Mouse (Mus musculus) cerebral cortex, adult 2 months (tissue): Measurements from ENCODE around the gene Psmd3.

ENCODE experiments used
- WGBS: fragments of 180-500 bp; shearing (Covaris S2); methylation state at CpG from one replicate; pipeline ENCODE4 v1.1.7; 2018; 5-methylcytosine and 5-hydroxymethylcytosine counted together

The Psmd3 gene

DNA sequence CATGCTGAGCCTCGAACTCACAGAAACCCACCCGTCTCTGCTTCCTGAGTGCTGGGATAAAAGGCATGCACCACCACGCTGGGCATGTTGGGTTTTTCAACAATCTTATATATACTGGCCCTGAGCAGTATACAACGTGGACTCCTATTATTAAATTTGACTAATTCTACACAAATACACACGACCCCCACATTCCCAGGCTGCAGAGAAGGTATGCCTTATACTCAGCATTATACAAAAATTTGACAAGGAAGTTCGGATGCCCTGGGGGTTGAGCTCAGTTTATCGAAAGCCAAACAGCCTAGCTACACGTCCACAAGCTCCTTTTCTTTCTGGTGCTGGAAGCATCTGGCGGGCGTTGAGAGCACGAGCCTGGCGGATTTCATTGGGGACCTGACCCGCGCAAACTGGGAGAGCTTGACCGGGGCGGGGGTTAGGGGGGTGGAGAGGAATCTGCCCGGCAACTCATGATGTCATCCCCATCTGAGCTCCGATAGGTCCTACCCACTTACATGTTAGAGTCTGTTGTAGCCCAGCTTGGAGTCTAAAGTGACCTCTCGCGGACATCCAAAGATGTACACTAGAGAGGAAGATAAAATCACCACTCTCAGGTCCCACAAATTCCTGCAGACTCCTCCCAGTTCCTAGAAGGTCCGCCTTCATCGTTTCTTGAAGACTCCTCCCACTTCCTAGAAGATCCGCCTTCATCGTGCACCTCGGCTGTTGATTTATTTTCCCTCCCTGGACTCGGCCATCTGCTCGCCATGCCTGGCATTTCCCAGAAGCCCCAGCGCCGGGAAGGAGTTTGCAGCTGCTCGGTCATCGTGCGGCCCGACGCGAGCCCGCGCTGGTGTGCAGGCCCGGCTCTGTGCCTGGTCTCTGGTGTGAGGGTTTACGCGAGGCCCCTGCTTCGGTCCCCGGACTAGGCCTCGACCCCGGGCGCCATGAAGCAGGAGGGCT is at the start of gene Psmd3:
Gene Psmd3, plus strand, starts transcription at position 769 of the 960 bp plus-strand sequence.
- 3% methylated on average over 45 of the region's 45 CpGs for WGBS

DNA sequence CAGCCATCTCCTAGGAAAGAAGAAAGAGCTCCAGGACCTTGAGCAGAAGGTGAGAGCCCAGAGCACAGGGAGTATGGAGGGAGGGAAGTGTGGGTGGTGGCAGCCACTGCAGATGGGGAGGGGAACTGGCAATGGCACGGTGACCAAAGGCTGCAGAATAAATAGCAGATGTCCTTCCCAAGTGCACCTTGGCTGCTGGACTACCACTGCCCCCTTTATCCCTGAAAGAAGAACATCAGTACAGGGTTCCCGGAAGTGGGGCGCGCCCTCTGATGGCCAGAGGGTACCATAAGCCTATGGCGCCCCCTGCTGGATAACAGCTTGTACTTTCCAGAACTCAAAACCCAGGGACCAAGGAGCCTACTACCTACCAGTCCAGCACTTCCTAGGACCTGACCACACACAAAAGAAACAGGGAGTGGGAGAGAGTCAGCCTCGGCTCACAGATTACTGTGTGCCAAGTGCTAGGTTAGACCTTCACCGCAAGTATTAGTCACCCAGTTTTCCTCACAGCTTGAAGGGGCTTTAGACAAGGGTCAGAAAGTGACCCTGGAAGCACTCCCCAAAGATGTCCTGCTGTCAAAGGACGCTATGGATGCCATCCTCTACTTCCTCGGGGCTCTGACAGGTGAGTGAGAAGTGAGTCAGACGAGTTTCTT is 46.9 kb upstream of the Psmd3 start:
- 34% methylated on average over 10 of the region's 10 CpGs for WGBS

DNA sequence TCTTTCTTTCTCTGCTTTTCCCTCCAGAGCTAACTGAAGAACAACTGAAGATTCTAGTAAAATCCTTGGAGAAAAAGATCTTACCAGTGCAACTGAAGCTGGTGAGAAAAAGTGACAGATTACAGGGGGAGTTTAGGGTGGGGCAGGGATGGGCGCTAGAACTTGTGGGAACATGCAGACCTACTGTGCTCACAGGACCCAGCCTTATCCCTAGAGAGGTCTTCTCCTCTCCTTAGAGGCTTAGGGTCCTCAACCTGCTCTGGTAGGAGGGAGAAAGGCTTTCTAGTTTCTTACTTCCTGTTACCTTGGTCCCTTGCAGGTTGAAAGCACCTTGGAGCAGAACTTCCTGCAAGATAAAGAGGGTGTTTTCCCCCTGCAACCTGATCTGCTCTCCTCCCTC is 44.9 kb upstream of the Psmd3 start:
- 81% methylated on average over 1 of the region's 1 CpGs for WGBS

DNA sequence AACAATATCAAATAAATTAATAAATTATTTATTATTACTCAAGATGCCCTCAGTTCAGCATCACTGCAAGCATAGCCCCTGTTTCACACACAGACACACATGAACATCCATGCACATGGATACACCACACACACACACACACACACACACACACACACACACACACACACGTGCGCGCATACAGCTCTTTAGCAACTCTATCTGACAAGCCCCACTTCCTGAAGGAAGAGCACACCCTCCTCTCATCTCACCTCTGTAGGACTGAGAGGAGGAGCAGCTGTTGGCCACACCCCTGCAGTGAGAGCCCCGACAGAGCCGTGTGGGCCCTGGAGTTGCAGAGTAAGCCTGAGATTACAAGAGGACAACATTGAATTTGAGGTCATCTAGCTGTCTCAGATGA is 42.3 kb upstream of the Psmd3 start:
- 71% methylated on average over 5 of the region's 5 CpGs for WGBS

DNA sequence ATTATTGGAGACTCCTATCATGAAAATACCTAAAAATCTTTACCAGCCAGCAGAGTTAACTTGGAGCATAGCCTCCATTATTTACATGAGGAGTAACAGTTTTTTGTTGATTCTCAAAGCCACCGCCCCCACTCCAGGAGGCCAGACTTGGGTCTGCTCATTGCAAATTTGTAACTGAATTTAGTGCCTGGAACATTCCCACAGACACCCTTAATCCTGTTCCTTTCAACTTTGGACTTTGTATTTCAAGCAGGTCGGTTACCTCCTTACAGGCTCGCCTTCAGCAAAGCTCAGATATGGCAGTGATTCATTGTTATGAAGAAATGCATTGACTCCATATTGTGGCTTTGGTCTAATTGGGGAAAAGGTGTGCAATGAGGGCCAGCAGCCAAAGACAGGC is 37.6 kb upstream of the Psmd3 start:
- WGBS: 91% methylated on average over 3 of the region's 3 CpGs

DNA sequence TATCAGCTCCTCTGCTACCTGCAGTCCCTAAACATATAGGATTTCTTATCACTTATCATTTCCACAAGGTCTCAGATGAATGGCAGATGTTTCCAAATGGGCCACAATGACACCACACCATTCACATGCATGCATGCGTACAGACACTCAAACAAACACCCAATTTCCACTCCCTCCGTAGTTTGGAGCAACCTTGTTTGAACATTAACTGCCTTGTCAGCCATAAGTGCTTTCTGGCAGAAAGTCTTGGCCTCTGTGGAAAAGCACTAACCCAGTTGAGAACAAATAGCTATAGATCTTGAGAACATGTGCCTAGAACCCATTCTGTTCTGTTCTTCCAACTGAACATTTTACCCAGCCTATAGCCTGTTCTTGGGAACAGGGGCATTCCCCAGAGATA is 36.4 kb upstream of the Psmd3 start:
- 86% methylated on average over 2 of the region's 2 CpGs for WGBS

DNA sequence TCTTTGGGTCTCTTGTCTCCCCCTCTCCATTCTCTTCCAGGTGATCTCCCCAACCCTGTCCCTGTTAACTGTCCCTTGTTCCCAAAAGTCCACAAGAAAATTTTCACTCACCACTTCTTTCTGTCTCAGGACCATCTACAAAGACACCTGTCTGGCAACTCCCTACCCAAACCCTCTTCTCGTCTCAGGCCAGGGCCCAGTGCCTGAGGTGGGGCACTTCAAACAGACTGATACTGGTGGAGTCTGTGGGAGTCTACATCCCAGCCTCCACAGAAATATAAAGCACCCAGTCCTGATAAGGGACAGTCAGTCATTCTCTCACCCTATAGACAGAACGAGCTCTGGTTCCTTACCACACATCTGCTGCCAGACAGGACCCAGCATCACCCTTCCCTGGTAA is 35.9 kb upstream of the Psmd3 start, which contains the start of gene Gsdma2:
Gene Gsdma2, plus strand, starts transcription at position 301 of the 400 bp plus-strand sequence.
- WGBS: 72% methylated on average over 2 of the region's 2 CpGs

DNA sequence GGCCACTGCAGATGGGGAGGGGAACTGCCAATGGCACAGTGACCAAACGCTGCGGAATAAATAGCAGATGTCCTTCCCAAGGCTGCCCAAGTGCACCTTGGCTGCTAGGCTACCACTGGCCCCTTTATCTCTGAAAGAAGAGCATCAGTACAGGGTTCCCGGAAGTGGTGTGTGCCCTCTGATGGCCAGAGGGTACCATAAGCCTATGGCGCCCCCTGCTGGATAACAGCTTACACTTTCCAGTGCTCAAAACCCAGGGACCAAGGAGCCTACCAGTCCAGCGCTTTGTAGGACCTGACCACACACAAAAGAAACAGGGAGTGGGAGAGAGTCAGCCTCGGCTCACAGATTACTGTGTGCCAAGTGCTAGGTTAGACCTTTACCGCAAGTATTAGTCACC is 27.3 kb upstream of the Psmd3 start:
- WGBS: 21% methylated on average over 7 of the region's 7 CpGs

DNA sequence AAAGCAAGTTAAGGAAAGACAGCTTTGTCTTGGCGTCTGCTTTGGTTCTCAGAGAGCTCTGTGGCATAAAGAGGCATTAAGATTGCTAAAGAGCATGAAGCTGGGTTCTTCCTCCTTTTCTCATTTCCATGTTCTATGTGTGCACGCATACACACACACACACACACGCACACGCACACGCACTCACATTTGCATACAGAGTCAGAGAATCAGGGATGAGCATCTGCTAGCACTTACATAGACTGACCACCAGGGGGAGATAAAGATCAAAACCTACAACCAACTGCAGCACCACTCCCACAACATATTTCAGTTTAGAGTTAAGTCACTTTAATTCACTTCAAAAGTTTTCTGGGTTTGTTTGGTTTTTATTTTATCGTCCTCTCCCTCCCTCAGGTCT is 21.8 kb upstream of the Psmd3 start:
- 4% methylated on average over 6 of the region's 6 CpGs for WGBS

DNA sequence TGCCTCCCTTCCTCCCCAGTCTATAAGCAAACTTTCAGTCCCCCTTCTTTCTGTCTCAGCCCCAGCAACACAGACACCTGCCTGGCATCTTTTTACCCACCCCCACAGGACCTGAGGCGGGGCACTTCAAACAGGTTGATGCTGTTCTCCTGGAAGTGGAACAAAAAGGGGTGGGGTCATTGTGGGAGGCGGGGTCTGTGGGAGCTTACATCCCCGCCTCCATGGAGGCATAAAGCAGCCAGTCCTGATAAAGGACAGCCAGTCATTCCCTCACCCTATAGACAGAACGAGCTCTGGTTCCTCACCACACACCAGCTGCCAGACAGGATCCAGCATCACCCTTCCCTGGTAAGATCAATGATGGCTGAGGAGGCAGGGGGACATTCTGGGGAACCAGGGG is 18.3 kb upstream of the Psmd3 start, which contains the start of gene Gsdma:
Gene Gsdma, plus strand, starts transcription at position 261 of the 400 bp plus-strand sequence.
- 46% methylated on average over 4 of the region's 4 CpGs for WGBS

DNA sequence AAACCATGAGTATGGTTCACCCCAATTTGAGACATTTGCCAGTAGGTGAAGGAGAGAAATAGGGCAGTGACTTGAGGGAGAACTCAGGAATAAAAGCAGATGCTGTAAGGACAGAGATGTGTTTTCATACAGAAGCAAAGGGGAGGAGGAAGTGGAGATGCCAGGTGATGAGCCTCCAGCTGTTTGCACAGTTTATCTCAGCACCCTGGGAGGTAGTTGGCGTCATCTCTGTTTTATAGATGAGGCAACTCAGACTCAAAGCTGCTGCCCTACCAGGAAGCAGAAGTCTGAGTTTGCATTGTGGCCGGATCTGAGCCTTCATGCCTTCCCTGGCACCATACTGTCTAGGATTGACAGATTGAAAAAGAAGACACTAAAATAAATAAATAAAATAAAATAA is 13.4 kb upstream of the Psmd3 start:
- 80% methylated on average over 2 of the region's 2 CpGs for WGBS

DNA sequence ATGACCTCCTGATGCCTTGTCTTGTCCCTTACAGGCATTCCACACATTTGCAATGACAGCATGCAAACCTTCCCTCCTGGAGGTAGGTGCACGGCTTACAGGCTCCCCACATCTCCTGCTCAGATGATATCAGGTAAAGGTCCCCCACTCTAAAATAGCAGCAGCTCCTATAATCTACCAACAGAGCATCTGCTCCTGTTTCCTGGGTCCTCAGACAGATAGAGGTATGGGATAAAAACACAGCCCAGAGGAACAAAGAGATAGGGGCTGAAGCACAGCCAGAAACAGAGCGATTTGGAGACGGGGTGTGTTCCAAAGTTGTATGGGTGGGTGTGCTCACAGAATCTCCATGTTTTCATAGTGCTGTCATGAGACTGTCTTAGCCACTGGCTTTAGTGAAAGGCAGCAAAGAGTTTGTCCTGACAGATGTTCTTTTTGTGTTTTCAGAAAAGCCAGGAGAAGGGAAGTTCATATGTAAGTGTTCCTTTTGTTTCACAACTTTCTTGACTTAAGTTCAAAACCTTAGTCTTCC is 11.0 kb upstream of the Psmd3 start:
- 69% methylated on average over 3 of the region's 3 CpGs for WGBS

DNA sequence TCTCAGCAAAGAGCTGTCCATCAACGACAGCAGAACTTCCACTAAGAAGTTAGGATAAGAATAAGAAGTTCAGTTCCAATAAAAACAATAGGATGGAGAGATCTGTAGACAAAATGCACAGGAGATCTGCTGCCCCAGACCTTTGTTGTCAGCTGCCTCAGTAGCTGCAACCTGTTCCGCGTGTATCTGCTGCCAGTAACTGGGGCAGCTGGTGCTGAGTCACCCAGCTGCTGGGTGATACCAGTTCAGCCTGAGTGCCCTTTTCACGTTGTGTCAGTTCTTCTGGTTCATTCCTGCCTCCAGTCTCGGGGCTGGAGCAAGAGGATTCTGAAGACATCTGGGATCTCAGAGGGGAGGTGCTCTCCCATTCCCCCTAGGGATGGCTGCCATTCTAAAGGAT is 10.5 kb upstream of the Psmd3 start:
- 48% methylated on average over 5 of the region's 5 CpGs for WGBS

DNA sequence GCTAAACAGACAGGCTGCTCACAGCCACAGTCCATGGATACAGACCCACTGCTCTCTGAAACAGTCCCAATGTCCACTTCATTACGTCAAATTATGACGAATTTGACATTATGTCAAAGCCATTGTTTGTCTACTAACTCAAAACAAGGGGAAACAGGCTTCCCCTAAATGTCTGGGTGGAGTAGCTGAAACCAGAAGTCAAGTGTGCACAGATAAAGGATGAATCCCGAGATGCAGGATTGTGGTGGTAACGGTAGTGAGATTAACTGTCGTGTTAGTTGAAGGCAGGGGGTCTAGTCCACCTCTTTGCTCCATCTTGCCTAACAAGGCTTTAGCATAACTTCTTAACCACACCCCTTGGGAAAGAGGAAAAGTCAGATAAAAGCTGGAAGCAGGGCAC is 9.9 kb upstream of the Psmd3 start:
- 77% methylated on average over 5 of the region's 5 CpGs for WGBS

DNA sequence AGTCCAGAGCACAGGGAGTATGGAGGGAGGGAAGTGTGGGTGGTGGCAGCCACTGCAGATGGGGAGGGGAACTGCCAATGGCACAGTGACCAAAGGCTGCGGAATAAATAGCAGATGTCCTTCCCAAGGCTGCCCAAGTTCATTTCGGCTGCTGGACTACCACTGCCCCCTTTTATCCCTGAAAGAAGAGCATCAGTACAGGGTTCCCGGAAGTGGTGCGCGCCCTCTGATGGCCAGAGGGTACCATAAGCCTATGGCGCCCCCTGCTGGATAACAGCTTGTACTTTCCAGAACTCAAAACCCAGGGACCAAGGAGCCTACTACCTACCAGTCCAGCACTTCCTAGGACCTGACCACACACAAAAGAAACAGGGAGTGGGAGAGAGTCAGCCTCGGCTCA is 9.2 kb upstream of the Psmd3 start:
- 2% methylated on average over 7 of the region's 7 CpGs for WGBS

DNA sequence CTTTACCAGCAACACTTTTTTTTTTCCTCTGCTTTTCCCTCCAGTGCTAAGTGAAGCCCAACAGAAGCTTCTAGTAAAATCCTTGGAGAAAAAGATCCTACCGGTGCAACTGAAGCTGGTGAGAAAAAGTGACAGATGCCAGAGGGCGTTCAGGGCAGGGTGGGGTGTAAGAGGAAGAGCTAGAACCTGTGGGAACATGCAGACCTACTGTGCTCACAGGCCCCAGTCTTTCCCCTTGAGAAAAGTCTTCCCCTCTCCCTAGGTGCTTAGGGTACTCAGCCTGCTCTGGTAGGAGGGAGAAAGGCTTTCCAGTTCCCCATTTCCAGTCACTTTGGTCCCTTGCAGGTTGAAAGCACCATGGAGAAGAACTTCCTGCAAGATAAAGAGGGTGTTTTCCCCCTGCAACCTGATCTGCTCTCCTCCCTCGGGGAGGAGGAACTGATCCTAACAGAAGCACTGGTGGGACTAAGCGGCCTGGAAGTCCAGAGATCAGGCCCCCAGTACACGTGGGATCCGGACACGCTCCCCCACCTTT is 6.5 kb upstream of the Psmd3 start:
- WGBS: 62% methylated on average over 7 of the region's 7 CpGs

DNA sequence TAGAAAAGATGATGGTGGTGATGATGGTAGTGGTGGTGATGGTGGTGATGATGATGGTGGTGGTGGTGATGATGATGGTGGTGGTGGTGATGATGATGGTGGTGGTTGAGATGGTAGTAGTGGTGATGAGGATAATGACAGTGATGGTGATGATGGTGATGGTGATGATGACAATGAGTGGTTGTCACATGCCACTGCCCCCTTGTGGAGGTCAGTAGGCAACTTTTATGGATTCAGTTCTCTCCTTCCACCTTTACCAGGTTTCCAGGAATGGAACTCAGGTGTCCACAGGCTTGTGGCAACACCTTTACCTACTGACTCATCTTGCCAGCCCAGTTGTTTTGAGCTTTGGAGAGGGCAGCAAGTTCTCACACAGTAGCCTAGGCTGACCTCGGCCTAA is 2.3 kb upstream of the Psmd3 start:
- WGBS: 97% methylated on average over 1 of the region's 1 CpGs

DNA sequence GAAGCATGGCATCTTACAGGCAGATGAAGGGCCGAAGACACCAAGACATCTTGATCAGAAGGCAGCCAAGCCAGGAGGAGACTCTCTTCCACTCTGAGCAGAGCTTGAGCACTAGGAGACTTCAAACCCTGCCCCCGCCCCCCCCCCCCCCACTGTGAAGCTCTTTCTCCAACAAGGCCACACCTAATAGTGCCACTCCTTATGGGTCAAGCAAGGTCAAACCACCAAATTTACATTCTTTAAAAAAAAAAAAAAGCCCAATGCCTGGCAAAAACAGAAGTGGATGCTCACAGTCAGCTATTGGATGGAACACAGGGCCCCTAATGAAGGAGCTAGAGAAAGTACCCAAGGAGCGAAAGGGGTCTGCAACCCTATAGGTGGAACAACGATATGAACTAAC is 1.8 kb upstream of the Psmd3 start:
- 94% methylated on average over 4 of the region's 4 CpGs for WGBS

DNA sequence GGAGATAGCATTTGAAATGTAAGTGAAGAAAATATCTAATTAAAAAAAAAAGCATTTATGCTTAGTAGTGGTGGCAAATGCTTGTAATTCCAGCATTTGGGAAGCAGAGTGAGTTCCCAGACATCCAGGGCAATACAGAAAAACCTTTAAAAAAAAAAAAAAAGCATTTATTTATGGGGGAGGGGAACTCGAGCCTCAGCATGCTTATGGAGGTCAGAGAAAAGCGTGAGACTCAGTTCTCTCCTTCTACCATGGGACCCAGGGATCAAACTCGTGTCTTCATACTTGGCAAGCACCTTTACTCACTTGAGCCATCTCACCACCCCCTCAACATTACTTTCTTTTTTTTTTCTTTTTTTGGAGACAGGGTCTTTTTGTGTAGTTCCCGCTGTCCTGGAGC is 1.2 kb upstream of the Psmd3 start:
- 86% methylated on average over 4 of the region's 4 CpGs for WGBS

DNA sequence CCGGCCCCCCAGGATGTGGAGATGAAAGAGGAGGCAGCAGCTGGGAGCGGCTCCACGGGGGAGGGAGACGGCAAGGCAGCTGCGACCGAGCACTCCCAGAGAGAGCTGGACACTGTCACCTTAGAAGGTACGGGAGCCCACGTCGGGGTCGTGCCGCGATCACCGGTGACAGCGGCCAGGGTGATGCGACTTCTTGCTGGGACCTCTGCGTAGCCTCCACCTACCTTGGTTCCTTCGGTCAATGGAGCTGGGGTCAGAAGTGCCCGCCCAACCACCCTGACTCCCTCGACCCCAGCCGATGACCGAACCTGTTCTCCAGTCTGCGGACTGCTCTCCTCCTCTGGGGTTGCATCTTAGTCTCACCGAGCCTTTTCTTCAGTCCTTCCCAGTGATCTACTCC is 457 bp downstream of the Psmd3 start:
- WGBS: under 1% methylated on average over 23 of the region's 23 CpGs

DNA sequence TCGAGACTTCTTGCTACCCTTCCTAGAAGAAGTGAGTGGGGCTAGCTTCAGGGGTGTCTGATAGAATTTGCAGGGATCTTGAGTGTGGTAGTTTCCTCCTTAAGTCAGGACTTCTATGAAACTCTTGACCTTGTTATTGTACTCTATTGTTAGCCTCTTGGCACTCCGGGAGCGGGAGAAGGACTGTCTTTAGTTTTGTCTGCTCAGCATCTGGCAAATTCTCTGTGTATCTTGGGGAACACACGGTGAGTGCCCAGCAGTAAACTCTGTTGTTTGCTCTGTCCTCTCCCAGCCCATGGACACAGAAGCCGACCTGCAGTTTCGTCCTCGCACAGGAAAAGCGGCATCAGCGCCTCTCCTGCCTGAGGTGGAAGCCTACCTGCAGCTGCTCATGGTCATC is 3.3 kb downstream of the Psmd3 start:
- WGBS: 78% methylated on average over 9 of the region's 9 CpGs

DNA sequence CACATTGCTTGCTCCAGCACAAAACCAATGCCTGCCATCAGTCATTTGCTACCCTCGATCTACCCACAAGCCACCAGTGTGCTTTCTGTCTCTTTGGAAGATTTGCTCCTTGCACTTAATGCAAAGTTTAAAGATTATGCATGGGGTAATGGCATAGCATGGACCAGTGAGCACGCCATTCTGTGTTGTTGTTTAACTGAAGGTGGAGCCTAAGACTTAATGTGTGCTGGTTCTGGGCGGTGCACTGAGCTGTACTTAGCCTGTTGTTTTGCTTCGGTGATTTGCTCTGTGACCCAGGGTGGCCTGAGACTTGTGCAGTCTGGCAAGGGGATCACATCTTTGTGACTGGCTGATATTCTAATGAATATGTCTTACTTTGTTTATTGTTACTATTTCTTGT is 4.6 kb downstream of the Psmd3 start:
- 84% methylated on average over 4 of the region's 4 CpGs for WGBS
